Mouse (Mus musculus): ENCODE results near the gene Cplx3.

DNA sequence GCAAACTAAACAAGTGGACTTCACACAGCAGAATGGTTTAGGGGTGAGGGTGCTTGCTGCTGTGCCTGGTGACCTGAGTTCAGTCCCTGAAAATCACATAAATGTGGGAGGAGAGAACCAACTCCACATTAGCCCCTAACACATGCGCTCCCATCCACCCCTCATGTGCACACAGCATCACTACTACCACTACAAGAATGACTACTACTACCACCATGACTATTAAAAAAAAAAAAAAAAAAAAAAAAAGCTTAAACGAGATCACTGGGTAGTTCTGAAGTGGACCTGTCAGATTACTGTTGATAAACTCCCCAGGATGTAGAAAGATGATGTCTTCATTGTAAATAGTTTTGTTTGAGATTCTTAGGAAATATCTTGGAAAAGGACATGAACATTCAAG lies 46.5 kb downstream of the Cplx3 start:
- no peak for TF ChIP-seq CTCF (IDR thresholded peaks at IDR 0.05; ENCODE audit: low read depth)
- no peak for TF ChIP-seq EP300 (IDR thresholded peaks at IDR 0.05; ENCODE audit: low read depth)
